Mouse (Mus musculus): Measurements from ENCODE around the gene Dars2. TPM values are rescaled to one million over a fixed set of nuclear protein-coding genes. Genes with fewer than 3 reads are reported as not detected.

Gene Dars2
- polyA plus RNA-seq (2016; fragmentation: Nextera tagmentation; extraction: Ambion mirVana), result 48.2 and 65.0 TPM in 2 replicates

DNA sequence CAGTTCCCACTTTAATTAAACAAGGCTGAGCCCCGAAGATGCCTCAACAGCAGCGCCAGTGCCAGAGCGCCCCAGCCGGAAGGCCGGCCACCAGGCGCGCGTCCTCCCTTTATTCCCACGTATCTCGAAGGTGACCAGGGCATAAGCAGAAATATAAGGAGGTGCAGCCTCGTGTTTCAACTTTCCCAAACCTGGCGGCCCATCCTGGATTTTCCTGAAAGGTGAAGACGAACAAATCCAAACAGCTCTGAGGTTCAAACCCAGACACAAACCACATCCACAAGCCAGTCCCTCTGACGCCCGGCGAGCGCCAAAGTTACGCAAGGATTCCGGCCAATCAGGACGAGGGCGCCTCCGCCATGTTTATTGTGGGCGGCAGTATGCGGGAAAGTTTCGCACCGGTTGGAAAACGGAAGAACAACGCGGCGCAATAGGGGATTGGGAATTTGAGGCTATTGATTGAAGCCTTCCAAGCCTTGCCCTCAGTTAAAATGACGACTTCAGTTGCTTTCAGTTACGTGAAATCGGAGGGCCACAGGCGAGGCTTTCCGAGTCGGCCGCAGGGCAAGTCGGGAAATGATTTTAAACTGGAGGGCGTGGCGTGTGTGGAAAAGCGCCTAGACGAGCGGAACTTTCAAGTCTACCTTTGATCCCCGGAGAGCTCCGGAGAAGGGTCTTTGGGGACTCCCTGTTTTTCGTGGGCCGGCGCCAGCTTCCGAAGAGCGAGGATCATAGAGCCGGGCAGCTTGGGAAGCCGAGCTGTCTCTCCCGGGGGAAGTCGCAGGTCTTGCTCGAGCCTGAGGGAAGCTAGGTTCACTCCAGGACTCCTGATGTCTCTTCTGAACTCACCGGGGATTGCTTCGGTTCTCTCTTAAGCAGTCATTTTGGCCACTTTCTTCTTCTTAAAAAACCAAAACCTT, at the start of gene Dars2, which contains the start of gene Cenpl:
Dars2 (minus strand) TSS at position 307 of the 920 bp plus-strand sequence.
Cenpl (plus strand) TSS at position 362 of the 920 bp plus-strand sequence.
- H3K9me3 ChIP-seq, result no peaks in the 10 kb centered on the region
- peaks cover 20% of the 10 kb centered on the region for H3K36me3 ChIP-seq
- H3K4me1 ChIP-seq (replicated peaks), result peaks cover 37% of the 10 kb centered on the region
- peak; percentile 95 for DNase-seq (ENCODE audit: low spot score)
- H3K27me3 ChIP-seq (ENCODE audit: insufficient read depth, poor library complexity, severe bottlenecking), result no peaks in the 10 kb centered on the region
- WGBS, result under 1% methylated on average over 57 of the region's 57 CpGs
- peak within 1 kb of the TSS; percentile 80 for H3K4me3 ChIP-seq
- H3K27ac ChIP-seq, result peak within 1 kb of the TSS; percentile 93

GRCm38 (mm10) chr1:161114591-161114990, 44.1 kb upstream of the Dars2 start:
- Histone ChIP-seq H3K27ac (no peak overlapping the region), H3K9me3 (no peaks in the 10 kb centered on the region), H3K27me3 (ENCODE audit: insufficient read depth, poor library complexity, severe bottlenecking) (no peaks in the 10 kb centered on the region), H3K4me1 (replicated peaks) (no peaks in the 10 kb centered on the region), H3K36me3 (peaks cover 3% of the 10 kb centered on the region), H3K4me3 (no peak overlapping the region)
- DNase-seq (ENCODE audit: low spot score), result no peak

- no peaks in the 10 kb centered on the region for H3K27me3 ChIP-seq (ENCODE audit: insufficient read depth, poor library complexity, severe bottlenecking)
- H3K27ac ChIP-seq, result no peak overlapping the region
- no peaks in the 10 kb centered on the region for H3K4me1 ChIP-seq (replicated peaks)
- no peak for DNase-seq (ENCODE audit: low spot score)
- 91% methylated on average over 8 of the region's 8 CpGs for WGBS
- H3K9me3 ChIP-seq, result no peaks in the 10 kb centered on the region
- H3K4me3 ChIP-seq, result no peak overlapping the region
- H3K36me3 ChIP-seq, result peaks cover 38% of the 10 kb centered on the region
Observed at GRCm38 (mm10) chr1:161109216-161109615, 38.8 kb upstream of the Dars2 start.

GRCm38 (mm10) chr1:161103842-161104241, 33.4 kb upstream of the Dars2 start:
- Histone ChIP-seq H3K4me3 (no peak overlapping the region), H3K9me3 (no peaks in the 10 kb centered on the region), H3K4me1 (replicated peaks) (no peaks in the 10 kb centered on the region), H3K27ac (no peak overlapping the region), H3K36me3 (peaks cover 63% of the 10 kb centered on the region), H3K27me3 (ENCODE audit: insufficient read depth, poor library complexity, severe bottlenecking) (no peaks in the 10 kb centered on the region)
- DNase-seq (ENCODE audit: low spot score), result no peak
- WGBS, result 89% methylated on average over 1 of the region's 1 CpGs

- no peaks in the 10 kb centered on the region for H3K4me1 ChIP-seq (replicated peaks)
- H3K27me3 ChIP-seq (ENCODE audit: insufficient read depth, poor library complexity, severe bottlenecking), result no peaks in the 10 kb centered on the region
- H3K36me3 ChIP-seq, result peaks cover 72% of the 10 kb centered on the region
- no peak for DNase-seq (ENCODE audit: low spot score)
- H3K9me3 ChIP-seq, result no peaks in the 10 kb centered on the region
- H3K4me3 ChIP-seq, result no peak overlapping the region
- 94% methylated on average over 4 of the region's 4 CpGs for WGBS
- no peak overlapping the region for H3K27ac ChIP-seq
Observed at GRCm38 (mm10) chr1:161099721-161100405, 29.4 kb upstream of the Dars2 start.

DNA sequence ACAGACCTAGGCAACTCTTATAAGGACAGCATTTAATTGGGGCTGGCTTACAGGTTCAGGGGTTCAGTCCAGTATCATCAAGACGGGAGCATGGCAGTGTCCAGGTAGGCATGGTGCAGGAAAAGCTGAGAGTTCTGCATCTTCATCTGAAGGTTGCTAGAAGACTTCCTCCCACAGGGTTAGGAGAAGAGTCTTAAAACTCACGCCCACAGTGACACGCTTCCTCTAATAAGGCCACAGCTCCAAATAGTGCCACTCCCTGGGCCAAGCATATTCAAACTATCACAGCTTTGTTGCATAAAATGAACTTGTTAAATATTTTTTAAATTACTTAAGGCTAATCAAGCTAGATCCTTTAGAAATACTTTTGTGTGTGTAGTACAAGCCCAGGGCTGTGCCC, 6.8 kb upstream of the Dars2 start:
- H3K9me3 ChIP-seq, result no peaks in the 10 kb centered on the region
- H3K27ac ChIP-seq, result no peak overlapping the region
- H3K27me3 ChIP-seq (ENCODE audit: insufficient read depth, poor library complexity, severe bottlenecking), result no peaks in the 10 kb centered on the region
- DNase-seq (ENCODE audit: low spot score), result no peak
- peaks cover 19% of the 10 kb centered on the region for H3K4me1 ChIP-seq (replicated peaks)
- no peak overlapping the region for H3K4me3 ChIP-seq
- H3K36me3 ChIP-seq, result peaks cover 67% of the 10 kb centered on the region
- 95% methylated on average over 3 of the region's 3 CpGs for WGBS

DNA sequence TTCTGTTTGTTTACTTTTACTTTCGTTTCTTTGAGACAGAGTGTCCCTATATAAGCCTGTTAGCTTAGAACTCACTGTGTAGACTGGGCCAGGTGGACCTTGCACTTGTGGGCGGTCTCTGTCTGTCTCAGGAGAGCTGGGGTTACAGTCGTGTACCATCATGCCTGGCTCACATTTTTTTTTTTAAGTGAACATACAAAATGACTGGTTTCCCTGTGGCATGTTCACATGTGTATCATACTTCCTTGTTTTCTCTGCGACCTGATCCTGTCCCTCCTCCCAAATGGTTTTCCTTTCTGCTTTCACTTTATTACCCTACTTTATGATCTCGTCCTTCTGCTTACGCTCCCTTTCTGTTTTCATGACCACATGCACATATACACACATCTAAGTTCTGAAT, 5.8 kb upstream of the Dars2 start:
- Histone ChIP-seq H3K36me3 (peaks cover 61% of the 10 kb centered on the region), H3K4me1 (replicated peaks) (peaks cover 28% of the 10 kb centered on the region), H3K27ac (no peak overlapping the region), H3K27me3 (ENCODE audit: insufficient read depth, poor library complexity, severe bottlenecking) (no peaks in the 10 kb centered on the region), H3K4me3 (no peak overlapping the region), H3K9me3 (no peaks in the 10 kb centered on the region)
- WGBS, result 90% methylated on average over 6 of the region's 6 CpGs
- DNase-seq (ENCODE audit: low spot score), result no peak

DNA sequence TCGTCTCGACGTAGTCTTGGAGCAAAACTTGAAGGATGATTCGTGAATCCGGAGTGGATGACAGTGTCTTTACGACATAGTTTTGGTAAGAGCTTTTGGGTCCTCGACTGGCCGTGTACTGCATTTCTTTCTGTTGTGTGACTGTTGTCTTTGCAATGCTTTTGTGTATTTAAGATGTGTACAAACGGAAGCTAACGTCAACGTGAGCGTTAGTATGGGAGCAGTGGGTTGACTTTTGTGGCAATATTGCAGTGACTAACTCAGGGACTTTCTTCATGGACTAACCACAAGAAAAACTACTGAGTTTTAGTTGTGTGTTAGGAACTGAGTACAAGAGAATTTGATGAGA, 788 bp upstream of the Dars2 start:
- H3K27ac ChIP-seq, result peak overlapping the region; percentile 93
- no peaks in the 10 kb centered on the region for H3K9me3 ChIP-seq
- no peak for DNase-seq (ENCODE audit: low spot score)
- WGBS, result under 1% methylated on average over 12 of the region's 12 CpGs
- peaks cover 37% of the 10 kb centered on the region for H3K4me1 ChIP-seq (replicated peaks)
- no peaks in the 10 kb centered on the region for H3K27me3 ChIP-seq (ENCODE audit: insufficient read depth, poor library complexity, severe bottlenecking)
- peaks cover 22% of the 10 kb centered on the region for H3K36me3 ChIP-seq
- peak overlapping the region; percentile 80 for H3K4me3 ChIP-seq

DNA sequence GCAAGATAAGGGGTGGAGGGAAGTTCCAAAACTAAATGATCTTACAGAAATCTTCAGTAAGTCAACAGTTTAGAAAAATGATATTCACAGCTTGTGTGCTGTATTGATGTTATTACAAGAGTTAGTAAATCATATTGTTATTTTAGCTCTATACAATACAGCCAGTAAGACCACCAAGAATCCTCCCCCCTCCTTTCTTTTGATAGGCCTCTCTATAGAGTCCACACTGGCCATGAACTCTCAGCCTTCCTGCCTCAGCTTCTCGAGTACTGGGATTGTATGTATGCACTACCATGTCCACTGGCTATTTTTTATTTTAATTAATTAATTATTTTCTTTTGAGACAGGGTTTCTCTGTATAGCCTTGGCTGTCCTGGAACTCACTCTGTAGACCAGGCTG, 7.1 kb downstream of the Dars2 start:
- WGBS, result 82% methylated on average over 1 of the region's 1 CpGs
- no peaks in the 10 kb centered on the region for H3K9me3 ChIP-seq
- H3K27ac ChIP-seq, result no peak overlapping the region
- H3K36me3 ChIP-seq, result peaks cover 50% of the 10 kb centered on the region
- DNase-seq (ENCODE audit: low spot score), result no peak
- H3K27me3 ChIP-seq (ENCODE audit: insufficient read depth, poor library complexity, severe bottlenecking), result no peaks in the 10 kb centered on the region
- H3K4me3 ChIP-seq, result no peak overlapping the region
- no peaks in the 10 kb centered on the region for H3K4me1 ChIP-seq (replicated peaks)

- Histone ChIP-seq H3K27me3 (ENCODE audit: insufficient read depth, poor library complexity, severe bottlenecking) (no peaks in the 10 kb centered on the region), H3K36me3 (peaks cover 80% of the 10 kb centered on the region), H3K4me1 (replicated peaks) (no peaks in the 10 kb centered on the region), H3K9me3 (no peaks in the 10 kb centered on the region), H3K27ac (no peak overlapping the region), H3K4me3 (no peak overlapping the region)
- 98% methylated on average over 1 of the region's 1 CpGs for WGBS
- DNase-seq (ENCODE audit: low spot score), result no peak
Observed at GRCm38 (mm10) chr1:161057164-161057563, 13.3 kb downstream of the Dars2 start.

- Histone ChIP-seq H3K27me3 (ENCODE audit: insufficient read depth, poor library complexity, severe bottlenecking) (no peaks in the 10 kb centered on the region), H3K27ac (no peak overlapping the region), H3K4me3 (no peak overlapping the region), H3K36me3 (peaks cover 96% of the 10 kb centered on the region), H3K4me1 (replicated peaks) (no peaks in the 10 kb centered on the region), H3K9me3 (no peaks in the 10 kb centered on the region)
- 90% methylated on average over 3 of the region's 3 CpGs for WGBS
- no peak for DNase-seq (ENCODE audit: low spot score)
Observed at GRCm38 (mm10) chr1:161046972-161047371, 23.5 kb downstream of the Dars2 start.

GRCm38 (mm10) chr1:161041261-161042020, 29.0 kb downstream of the Dars2 start:
- H3K4me3 ChIP-seq, result no peak overlapping the region
- no peaks in the 10 kb centered on the region for H3K27me3 ChIP-seq (ENCODE audit: insufficient read depth, poor library complexity, severe bottlenecking)
- 91% methylated on average over 7 of the region's 7 CpGs for WGBS
- peaks cover 15% of the 10 kb centered on the region for H3K4me1 ChIP-seq (replicated peaks)
- peaks cover 80% of the 10 kb centered on the region for H3K36me3 ChIP-seq
- no peaks in the 10 kb centered on the region for H3K9me3 ChIP-seq
- H3K27ac ChIP-seq, result no peak overlapping the region
- DNase-seq (ENCODE audit: low spot score), result no peak
